Mouse (Mus musculus) cerebellum, adult 2 months (tissue): ENCODE measurements at regions not wholly inside any gene's neighbourhood (a gene's known extent, or its start where the extent isn't known, plus 50 kb on each side); places are given as distances from the start of the nearest gene placed in this dataset.
"Not testable (repeated sequence)": the region's sequence is repeated elsewhere in the genome, so short reads cannot be mapped to it uniquely, and the experiment has no call there.

ENCODE experiments used
- DNase-seq, 2 experiments: peaks; one replicate each; pipeline ENCODE4 v3.0.0; 2021
- H3K27ac ChIP-seq: fragments of 200-500 bp; 2 replicates; pipeline ENCODE4 v1.5.1; 2012; ENCODE audit warnings: low read length, control low read depth, inconsistent platforms; ENCODE audit not compliant: insufficient read depth
- H3K27me3 ChIP-seq: fragments of 200-500 bp; 2 replicates; pipeline ENCODE4 v1.6.1; 2012; ENCODE audit warnings: inconsistent platforms, mild to moderate bottlenecking, low read length, moderate library complexity; ENCODE audit not compliant: control insufficient read depth, insufficient read depth
- H3K4me1 ChIP-seq: fragments of 200-500 bp; 2 replicates; pipeline ENCODE4 v1.6.1; 2011; ENCODE audit warnings: low read length; ENCODE audit not compliant: control insufficient read depth, insufficient read depth
- H3K4me3 ChIP-seq: fragments of 200-500 bp; replicated peaks from 2 replicates; pipeline ENCODE3; 2011; ENCODE audit warnings: mild to moderate bottlenecking, low read depth, low read length, control low read depth; ENCODE audit not compliant: insufficient read depth
- CTCF ChIP-seq: fragments of 200-500 bp; IDR thresholded peaks from 2 replicates; pipeline ENCODE4 v1.5.1; 2011; ENCODE audit warnings: low read depth, mild to moderate bottlenecking, control low read depth, low read length, moderate library complexity, borderline replicate concordance; ENCODE audit not compliant: insufficient read depth
- POLR2A ChIP-seq: fragments of 200-500 bp; IDR thresholded peaks from 2 replicates; pipeline ENCODE4 v1.6.1; 2011; ENCODE audit warnings: low read length, control low read depth, borderline replicate concordance; ENCODE audit not compliant: insufficient read depth
- WGBS: fragments of 180-500 bp; shearing (Covaris S2); methylation state at CpG from one replicate; pipeline ENCODE4 v1.1.7; 2018; 5-methylcytosine and 5-hydroxymethylcytosine counted together

DNA sequence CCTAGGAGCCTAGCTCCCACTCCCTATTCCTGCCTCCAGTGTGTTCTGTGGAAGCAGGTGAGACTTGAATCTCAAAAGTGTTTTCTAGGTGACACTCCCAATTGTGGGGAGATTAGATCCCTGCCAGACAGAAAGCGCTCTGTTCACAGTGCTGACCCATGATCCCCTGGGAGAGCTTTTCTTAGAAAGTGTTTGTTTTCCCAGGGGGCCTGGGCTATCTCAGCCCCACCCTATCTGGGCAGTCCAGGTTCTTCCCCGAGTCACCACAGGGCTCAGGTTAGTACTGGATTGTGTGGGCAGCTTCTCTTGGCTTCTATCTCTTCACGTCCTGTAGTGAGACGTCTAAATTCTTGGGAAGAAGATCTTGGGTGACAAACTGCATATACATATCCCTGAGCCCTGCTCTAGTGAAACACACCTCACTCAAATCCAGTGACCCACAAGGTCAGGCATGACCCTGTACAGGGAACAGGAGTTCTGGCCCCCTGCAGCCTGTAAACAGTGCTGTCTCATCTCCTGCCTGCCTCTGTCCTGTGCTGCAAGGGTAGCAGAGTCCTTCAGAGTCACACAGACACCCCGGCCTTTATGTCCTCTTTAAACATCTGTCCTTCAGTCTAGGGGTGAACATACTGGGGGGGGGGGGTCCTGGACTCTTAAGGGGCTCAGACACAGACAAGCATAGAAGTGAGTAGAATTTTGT is 76.4 kb downstream of the Rassf10 start:
- WGBS, result 51% methylated on average over 5 of the region's 5 CpGs
- no peak for DNase-seq
- H3K4me3 ChIP-seq, result no peak overlapping the region
- peaks cover 39% of the 10 kb centered on the region for H3K4me1 ChIP-seq
- no peak overlapping the region for H3K27ac ChIP-seq
- TF ChIP-seq CTCF (no peak), POLR2A (no peak)
- H3K27me3 ChIP-seq, result no peaks in the 10 kb centered on the region

DNA sequence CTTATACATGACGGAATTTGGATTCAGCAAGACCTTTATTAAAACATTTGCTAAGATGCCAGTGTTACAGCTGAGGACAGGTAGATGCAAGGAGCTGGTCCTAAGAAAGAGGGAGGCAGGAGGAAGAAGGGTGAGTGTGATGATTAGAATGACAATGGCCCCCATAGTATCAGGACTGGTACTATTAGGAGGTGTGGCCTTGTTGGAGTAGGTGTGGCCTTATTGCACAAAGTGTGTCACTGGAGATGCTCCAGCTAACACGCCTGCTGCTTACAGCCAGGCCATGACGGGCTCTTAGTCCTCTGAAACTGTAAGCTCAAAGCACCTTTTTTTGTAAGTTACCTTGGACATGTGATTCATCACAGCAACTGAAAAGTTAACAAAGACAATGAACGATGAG is 82.0 kb downstream of the Rassf10 start:
- Histone ChIP-seq H3K27me3 (no peaks in the 10 kb centered on the region), H3K27ac (no peak overlapping the region), H3K4me1 (peaks cover 10% of the 10 kb centered on the region), H3K4me3 (no peak overlapping the region)
- no peak for DNase-seq
- 92% methylated on average over 4 of the region's 4 CpGs for WGBS
- TF ChIP-seq POLR2A, result no peak
- TF ChIP-seq CTCF, result no peak

DNA sequence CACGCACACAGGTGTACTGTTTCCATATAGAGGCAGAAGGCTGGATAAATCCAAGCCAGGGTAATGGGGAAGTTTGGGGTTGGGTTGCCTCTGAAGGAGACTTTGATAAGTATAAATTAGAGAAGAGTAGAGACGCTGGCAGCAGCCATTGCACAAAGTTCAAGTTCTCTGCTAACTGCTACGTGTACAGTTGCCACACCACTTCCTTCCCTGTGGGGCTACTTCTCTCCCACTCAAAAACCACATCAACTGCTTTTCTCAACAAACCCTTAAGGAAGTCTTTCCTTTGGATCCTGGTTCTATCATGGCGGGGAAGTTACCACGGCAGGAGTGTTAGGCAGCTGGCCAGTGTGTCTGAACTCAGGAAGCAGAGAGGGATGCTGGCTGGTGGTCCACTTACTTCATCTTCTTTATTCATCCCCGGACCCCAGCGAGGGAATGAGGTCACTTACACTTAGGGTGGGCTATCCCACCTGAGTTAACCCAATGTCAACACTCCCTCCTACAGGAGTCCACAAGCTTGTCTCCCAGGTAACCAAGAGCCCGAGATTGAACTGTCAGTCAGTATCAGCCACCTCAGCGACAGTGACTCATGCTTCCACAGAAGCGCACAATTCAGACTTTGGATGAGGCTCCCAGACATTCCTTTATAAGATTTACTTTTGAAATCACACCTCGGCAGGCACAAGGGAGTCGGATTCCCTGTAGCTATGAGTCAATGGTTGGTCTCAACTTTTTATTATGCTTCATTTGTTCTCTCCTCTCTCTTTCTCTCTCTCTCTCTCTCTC is 84.3 kb downstream of the Rassf10 start:
- no peak overlapping the region for H3K27ac ChIP-seq
- WGBS, result 83% methylated on average over 12 of the region's 12 CpGs
- DNase-seq, result no peak
- no peak for TF ChIP-seq POLR2A
- TF ChIP-seq CTCF, result no peak
- H3K4me3 ChIP-seq, result no peak overlapping the region
- no peaks in the 10 kb centered on the region for H3K27me3 ChIP-seq
- peaks cover 7% of the 10 kb centered on the region for H3K4me1 ChIP-seq

DNA sequence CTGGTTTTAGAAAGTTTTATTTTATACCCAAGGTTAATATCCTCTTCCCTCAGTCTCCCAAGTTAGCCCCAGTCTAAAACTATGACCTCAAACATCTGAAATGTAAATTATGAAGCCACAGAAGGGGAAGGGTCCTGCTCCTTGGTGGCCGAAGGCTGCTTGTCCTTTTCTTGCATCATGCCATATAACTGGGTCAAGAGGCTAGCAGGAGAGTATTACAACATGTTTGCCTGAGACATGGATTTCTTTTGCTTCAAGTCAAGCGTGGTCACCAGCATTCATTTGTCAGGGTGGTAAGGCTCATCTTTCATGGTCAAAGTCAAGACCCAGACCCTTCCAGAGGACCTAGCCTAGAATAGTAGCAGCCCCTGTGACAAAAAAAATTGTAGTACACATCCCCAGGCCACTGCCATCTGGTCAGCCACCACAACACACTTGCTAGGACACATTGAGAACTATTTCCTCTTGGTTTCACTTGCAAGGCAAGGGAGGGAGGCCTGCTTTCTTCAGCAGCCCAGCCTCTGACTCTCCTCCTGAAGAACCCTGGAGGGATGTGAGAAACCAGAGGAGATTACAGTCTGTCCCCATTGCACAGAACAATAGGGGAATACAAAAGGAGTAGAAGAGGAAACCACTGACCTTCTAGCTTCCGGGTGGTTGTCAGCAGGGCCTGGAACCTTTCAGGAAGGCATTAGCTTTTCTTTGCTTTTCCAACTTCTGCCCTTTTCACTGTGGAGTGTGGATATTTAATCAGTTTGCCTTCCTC is 85.3 kb downstream of the Rassf10 start:
- TF ChIP-seq POLR2A (no peak), CTCF (no peak)
- H3K4me3 ChIP-seq, result no peak overlapping the region
- H3K4me1 ChIP-seq, result no peaks in the 10 kb centered on the region; the same call in 1 of the 2 replicates
- WGBS, result 91% methylated on average over 3 of the region's 3 CpGs
- DNase-seq, result no peak
- no peaks in the 10 kb centered on the region for H3K27me3 ChIP-seq
- H3K27ac ChIP-seq, result no peak overlapping the region

DNA sequence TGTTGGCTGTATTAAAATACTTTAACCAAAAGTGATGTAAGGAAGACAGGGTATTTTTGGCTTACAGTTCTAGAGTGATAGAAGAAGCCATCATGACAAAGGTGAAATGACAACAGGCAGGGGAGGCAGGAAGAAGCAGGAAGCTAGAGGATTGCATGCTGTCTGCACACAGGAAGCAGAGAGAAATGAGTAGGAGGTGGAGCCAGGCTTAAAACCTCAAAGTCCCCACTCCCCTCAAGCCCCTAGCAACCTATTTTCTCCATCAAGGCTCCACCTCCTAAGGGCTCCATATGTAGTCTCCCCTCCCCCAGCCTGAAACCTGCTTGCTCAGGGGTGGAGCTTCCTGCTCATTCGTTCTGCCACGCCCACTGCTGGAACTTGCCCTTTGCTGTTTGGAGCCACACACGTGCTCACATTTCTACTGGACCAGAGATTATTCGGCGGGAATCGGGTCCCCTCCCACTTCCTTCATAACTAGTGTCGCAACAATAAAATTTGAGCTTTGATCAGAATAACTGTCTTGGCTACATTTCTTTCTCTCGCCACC is 91.9 kb downstream of the Rassf10 start:
- DNase-seq, H3K27ac ChIP-seq, H3K4me3 ChIP-seq, H3K27me3 ChIP-seq, H3K4me1 ChIP-seq: not testable (repeated sequence)
- 82% methylated on average over 8 of the region's 8 CpGs for WGBS

DNA sequence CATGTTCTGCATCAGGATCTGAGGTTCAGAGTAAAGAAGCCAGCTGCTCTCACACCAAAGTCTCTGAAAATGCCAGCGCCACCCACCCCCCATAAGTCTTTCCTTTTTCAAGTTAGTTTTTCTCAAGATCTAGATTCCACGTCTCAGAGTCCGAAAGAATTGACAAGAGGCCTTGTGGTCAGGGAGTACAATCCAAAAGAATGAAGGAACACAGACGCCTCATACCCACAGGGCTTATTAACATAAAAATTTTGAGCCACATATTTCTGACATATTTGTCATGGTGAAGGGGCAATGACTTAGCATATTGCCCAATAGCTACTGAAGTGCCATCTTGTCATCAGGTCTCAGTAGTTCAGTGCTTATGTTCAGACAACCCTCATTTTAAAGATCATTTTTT is 92.6 kb downstream of the Rassf10 start:
- no peak overlapping the region for H3K4me3 ChIP-seq
- no peak for DNase-seq
- H3K27ac ChIP-seq, result no peak overlapping the region
- TF ChIP-seq CTCF, result no peak
- no peak for TF ChIP-seq POLR2A
- no peaks in the 10 kb centered on the region for H3K4me1 ChIP-seq
- 93% methylated on average over 4 of the region's 4 CpGs for WGBS
- no peaks in the 10 kb centered on the region for H3K27me3 ChIP-seq

DNA sequence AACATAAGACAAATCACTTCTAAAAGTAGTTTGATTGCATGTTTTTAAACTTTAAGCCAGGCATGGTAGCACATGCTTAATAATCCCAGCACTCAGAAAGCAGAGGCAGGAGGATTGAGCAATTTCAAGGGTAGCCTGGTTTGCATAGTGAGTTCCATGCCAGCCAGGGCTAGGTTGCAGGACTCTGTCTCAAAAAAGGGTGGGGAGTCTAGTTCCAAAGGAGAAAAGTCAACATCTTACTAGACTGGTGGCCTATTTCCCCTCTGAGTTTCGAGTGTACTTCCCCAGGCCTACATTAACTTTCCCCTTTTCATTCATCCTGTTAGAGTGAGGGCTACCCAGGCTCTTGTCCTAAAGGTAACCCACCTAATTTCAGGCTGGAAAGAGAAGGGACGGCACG is 93.8 kb downstream of the Rassf10 start:
- H3K27me3 ChIP-seq, result no peaks in the 10 kb centered on the region
- no peak overlapping the region for H3K27ac ChIP-seq
- TF ChIP-seq POLR2A (no peak), CTCF (no peak)
- no peaks in the 10 kb centered on the region for H3K4me1 ChIP-seq
- WGBS, result 86% methylated on average over 3 of the region's 3 CpGs
- DNase-seq, result no peak
- no peak overlapping the region for H3K4me3 ChIP-seq
